Mouse (Mus musculus) bone marrow, adult 2 months (tissue): ENCODE measurements around the gene Cnr2. TPM values are rescaled to one million over a fixed set of nuclear protein-coding genes. Genes with fewer than 3 reads are reported as not detected.

Experiments
- H3K27ac ChIP-seq: fragments of 200-500 bp; 2 replicates; pipeline ENCODE4 v1.5.1; 2012; ENCODE audit warnings: low read depth, mild to moderate bottlenecking, control low read depth, inconsistent platforms, low read length; ENCODE audit not compliant: control insufficient read depth, poor library complexity, insufficient read depth
- H3K4me1 ChIP-seq: fragments of 200-500 bp; 2 replicates; pipeline ENCODE4 v1.6.1; 2011; ENCODE audit warnings: low read length; ENCODE audit not compliant: control insufficient read depth, insufficient read depth
- H3K4me3 ChIP-seq: fragments of 200-500 bp; replicated peaks from 2 replicates; pipeline ENCODE3; 2011; ENCODE audit warnings: mild to moderate bottlenecking, low read depth, low read length, control low read depth; ENCODE audit not compliant: control insufficient read depth
- CTCF ChIP-seq: fragments of 200-500 bp; IDR thresholded peaks from 2 replicates; pipeline ENCODE4 v1.5.1; 2011; ENCODE audit warnings: low read length, control low read depth; ENCODE audit not compliant: control insufficient read depth, insufficient read depth
- POLR2A ChIP-seq: fragments of 200-500 bp; IDR thresholded peaks from 2 replicates; pipeline ENCODE4 v1.6.1; 2011; ENCODE audit warnings: low read depth, mild to moderate bottlenecking, control low read depth, low read length, borderline replicate concordance; ENCODE audit not compliant: control insufficient read depth
- WGBS: fragments of 180-500 bp; shearing (Covaris S2); methylation state at CpG from one replicate; pipeline ENCODE4 v1.1.7; 2018; 5-methylcytosine and 5-hydroxymethylcytosine counted together
- polyA plus RNA-seq: library from polyadenylated mRNA; stranded (reverse); fragments of >200 nt; gene quantifications from 2 replicates; pipeline ENCODE4 v1.2.4, GENCODE M21; 2011; ENCODE audit warnings: low replicate concordance; ENCODE audit not compliant: missing spikeins, insufficient read depth, insufficient read length

Cnr2 gene
- polyA plus RNA-seq, 1 experiment, result 12.2 TPM

- peaks cover 4% of the 10 kb centered on the region for H3K4me1 ChIP-seq
Measured at GRCm38 (mm10) chr4:135969070-135969750, 74.0 kb downstream of the Cnr2 start.

More at GRCm38 (mm10) chr4:135969070-135969750, 74.0 kb downstream of the Cnr2 start:
- H3K27ac ChIP-seq, result no peak overlapping the region
- H3K4me3 ChIP-seq, result no peak overlapping the region
- 83% methylated on average over 13 of the region's 13 CpGs for WGBS
- no peak for TF ChIP-seq POLR2A
- TF ChIP-seq CTCF, result no peak

Other genes with a start within 250 kb of the Cnr2 start
- 3.2 and 7.3 TPM in 2 replicates for gene Ifnlr1, start 209.1 kb upstream of the Cnr2 start, polyA plus RNA-seq
- gene Il22ra1, start 167.2 kb upstream of the Cnr2 start, polyA plus RNA-seq, result not detected in 2 replicates
- gene Myom3, start 135.7 kb upstream of the Cnr2 start, polyA plus RNA-seq, result not detected in 2 replicates
- 221 and 300 TPM in 2 replicates for gene Srsf10, start 39.6 kb upstream of the Cnr2 start, polyA plus RNA-seq
- 37.3 and 38.3 TPM in 2 replicates for gene Pnrc2, start 21.5 kb upstream of the Cnr2 start, polyA plus RNA-seq
- 57.7 and 172 TPM in 2 replicates for gene Fuca1, start 25.3 kb downstream of the Cnr2 start, polyA plus RNA-seq
- 39.0 and 65.5 TPM in 2 replicates for gene Hmgcl, start 51.1 kb downstream of the Cnr2 start, polyA plus RNA-seq
- 4.7 and 11.0 TPM in 2 replicates for gene Gale, start 68.3 kb downstream of the Cnr2 start, polyA plus RNA-seq
- gene Lypla2, start 77.2 kb downstream of the Cnr2 start, polyA plus RNA-seq, result 34.8 and 42.1 TPM in 2 replicates
- 48.2 and 49.8 TPM in 2 replicates for gene Pithd1, start 91.9 kb downstream of the Cnr2 start, polyA plus RNA-seq
- 16.8 and 22.9 TPM in 2 replicates for gene Eloa, start 126.4 kb downstream of the Cnr2 start, polyA plus RNA-seq
- 682 and 1,270 TPM in 2 replicates for gene Rpl11, start 158.0 kb downstream of the Cnr2 start, polyA plus RNA-seq
- 14.5 and 33.8 TPM in 2 replicates for gene Id3, start 248.1 kb downstream of the Cnr2 start, polyA plus RNA-seq